In genomic region chr10:62919925-62920765, GRCm38 (mm10) we compare ENCODE assay signal across 8 mouse cellular contexts. TPM values are rescaled to one million over a fixed set of nuclear protein-coding genes. Genes with fewer than 3 reads are reported as not detected.
DNase-seq lines count a peak whose midpoint lies in the region; ATAC-seq and TF ChIP-seq lines count a peak whose summit lies in the region.

TSS of gene Slc25a16 (plus strand) at chr10:62920633.

- H3K27ac ChIP-seq in gastrocnemius, adult 2 months, result peak within 1 kb of the TSS; percentile 98
- peak within 1 kb of the TSS; percentile 89 for H3K27ac ChIP-seq in hindbrain, postnatal 0 days
- H3K27ac ChIP-seq in left cerebral cortex, adult 2 months, result peak within 1 kb of the TSS; percentile 91

- H3K27me3 ChIP-seq in hindbrain, postnatal 0 days (ENCODE audit: insufficient read depth, low read length), result no peaks in the 10 kb centered on the region

- no peaks in the 10 kb centered on the region for H3K9me3 ChIP-seq in hindbrain, postnatal 0 days (ENCODE audit: low read length)

- intact Hi-C loops in gastrocnemius, adult 2 months (cut with DNase I), result loop anchor here (5.0 kb wide), 1 partner anchor 128 kb away; the partner anchor contains the start of gene Ccar1
- intact Hi-C loops in left cerebral cortex, adult 2 months (cut with DNase I), result loop anchor here (2.0 to 5.0 kb wide), 3 partner anchors 53 to 128 kb away; partner anchors contain the start of gene Ccar1

- peak within 1 kb of the TSS; percentile 98 for H3K4me3 ChIP-seq in gastrocnemius, adult 2 months
- H3K4me3 ChIP-seq in hindbrain, postnatal 0 days (ENCODE audit: low read length), result peak within 1 kb of the TSS; percentile 78
- peak within 1 kb of the TSS; percentile 95 for H3K4me3 ChIP-seq in left cerebral cortex, adult 2 months

- no peak for TF ChIP-seq CTCF in gastrocnemius, adult 2 months (IDR thresholded peaks at IDR 0.05)
- TF ChIP-seq CTCF in hindbrain, postnatal 0 days (IDR thresholded peaks at IDR 0.05; ENCODE audit: low read depth), result no peak
- TF ChIP-seq CTCF in left cerebral cortex, adult 2 months (IDR thresholded peaks at IDR 0.05), result no peak

- peaks cover 3% of the 10 kb centered on the region; the same call in 1 of the 2 replicates for H3K4me1 ChIP-seq in hindbrain, postnatal 0 days (ENCODE audit: insufficient read depth, low read length)

- whole genome bisulfite sequencing in hindbrain, postnatal 0 days, result 8% methylated on average over 50 of the region's 50 CpGs

- H3K4me2 ChIP-seq in hindbrain, postnatal 0 days (ENCODE audit: low read depth, low read length), result peak within 1 kb of the TSS; percentile 87

- H3K9ac ChIP-seq in hindbrain, postnatal 0 days (replicated peaks; ENCODE audit: low read length), result peak within 1 kb of the TSS; percentile 87

- ATAC-seq in common myeloid progenitor, adult 5-6 weeks (replicated peaks; ENCODE audit: low read depth, poor library complexity, severe bottlenecking), result peak; percentile 88
- ATAC-seq in hindbrain, postnatal 0 days, result peak; percentile 97
- ATAC-seq in megakaryocyte, adult 5-6 weeks (ENCODE audit: poor library complexity, severe bottlenecking), result peak; percentile 98

- peak; percentile 97 for DNase-seq in ZHBTc4 (ENCODE audit: low read depth, low spot score)
- peak; percentile 94 for DNase-seq in gastrocnemius, adult 2 months
- DNase-seq in hindbrain, postnatal 0 days (ENCODE audit: low spot score), result peak; percentile 97
- peak; percentile 92 to 95 for DNase-seq in left cerebral cortex, adult 2 months (ENCODE audit: extremely low spot score in 1 of 2, low spot score in 2 of 2)
- peak; percentile 89 to 94 for DNase-seq in right cerebral cortex, adult 2 months (ENCODE audit: low spot score in 2 of 2)
- peak; percentile 91 for DNase-seq in urinary bladder, postnatal 14 days (ENCODE audit: low spot score)

- no peaks in the 10 kb centered on the region for H3K36me3 ChIP-seq in hindbrain, postnatal 0 days (ENCODE audit: insufficient read depth, low read length)

RNA-seq across cellular contexts. Expression of gene Slc25a16, which starts in this region (rescaled TPM):
- total RNA-seq in common myeloid progenitor, adult 5-6 weeks (2017), result 18.1 and 20.7 TPM in 2 replicates
- 10 to 100 TPM; 15.4 to 18.2 TPM for total RNA-seq in gastrocnemius, adult 2 months (2021)
- total RNA-seq in hindbrain, postnatal 0 days (2014; rRNA removed), result 15.7 and 23.1 TPM in 2 replicates
- 13.7 and 15.4 TPM in 2 replicates for polyA plus RNA-seq in hindbrain, postnatal 0 days (2015; fragmentation: Nextera tagmentation; extraction: Ambion mirVana)
- 10 to 100 TPM; 36.4 to 38.5 TPM for total RNA-seq in left cerebral cortex, adult 2 months (2021)
- 21.9 and 23.4 TPM in 2 replicates for total RNA-seq in megakaryocyte, adult 5-6 weeks (2015)
- 20.9 and 21.0 TPM in 2 replicates for total RNA-seq in megakaryocyte, adult 5-6 weeks (2017)

Comparison
In these comparisons a context has a peak if more than half of its experiments do, and no peak if none do; other contexts are left out.
1. Peak in every context shown above with its lines: DNase-seq, ATAC-seq, H3K4me3 ChIP-seq and H3K27ac ChIP-seq.